Mouse (Mus musculus) kidney, embryonic 16.5 days (tissue): Measurements from ENCODE around the gene Tnik. TPM values are rescaled to one million over a fixed set of nuclear protein-coding genes. Genes with fewer than 3 reads are reported as not detected.

Experiments
- ATAC-seq: fragments of 200-750 bp; cut with Nextera tagmentation; 2 replicates; pipeline ENCODE4 v1.8.0; 2017; ENCODE audit warnings: moderate TSS enrichment; ENCODE audit not compliant: low FRiP score, low TSS enrichment
- H3K27ac ChIP-seq: fragments of 300-500 bp; sonication (generic); 2 replicates; pipeline ENCODE4 v1.5.1; 2014; ENCODE audit warnings: low read length
- H3K27me3 ChIP-seq: fragments of 300-500 bp; sonication (generic); 2 replicates; pipeline ENCODE4 v1.6.1; 2014; ENCODE audit warnings: low read length, control low read depth, mixed read lengths; ENCODE audit not compliant: insufficient read depth
- H3K36me3 ChIP-seq: fragments of 300-500 bp; sonication (generic); 2 replicates; pipeline ENCODE4 v1.6.1; 2014; ENCODE audit warnings: low read length, control low read depth, mixed read lengths; ENCODE audit not compliant: insufficient read depth
- H3K4me1 ChIP-seq: fragments of 300-500 bp; sonication (generic); 2 replicates; pipeline ENCODE4 v1.6.1; 2014; ENCODE audit warnings: low read length, control low read depth, mixed read lengths; ENCODE audit not compliant: insufficient read depth
- H3K4me2 ChIP-seq: fragments of 300-500 bp; sonication (generic); replicated peaks from 2 replicates; pipeline ENCODE4 v1.6.1; 2014; ENCODE audit warnings: low read depth, low read length
- H3K4me3 ChIP-seq: fragments of 300-500 bp; sonication (generic); 2 replicates; pipeline ENCODE4 v1.5.1; 2014; ENCODE audit warnings: mild to moderate bottlenecking, low read length
- H3K9ac ChIP-seq: fragments of 300-500 bp; sonication (generic); replicated peaks from 2 replicates; pipeline ENCODE4 v1.6.1; 2014; ENCODE audit warnings: low read length
- H3K9me3 ChIP-seq: fragments of 300-500 bp; sonication (generic); 2 replicates; pipeline ENCODE4 v1.6.1; 2016; ENCODE audit warnings: low read length, control low read depth
- WGBS: fragments of 180-500 bp; shearing (Covaris S2); extraction: QIAGEN DNeasy Blood & Tissue Kit; methylation state at CpG from one replicate; pipeline ENCODE4 v1.1.7; 2014; 5-methylcytosine and 5-hydroxymethylcytosine counted together
- polyA plus RNA-seq: library from polyadenylated mRNA; unstranded; fragments of >200 nt; fragmentation: Nextera tagmentation; extraction: Ambion mirVana; gene quantifications from 2 replicates; pipeline ENCODE4 v1.2.1, GENCODE M21; 2015

Tnik gene
- polyA plus RNA-seq, 1 experiment from 2014 or later = 2.7 TPM

DNA sequence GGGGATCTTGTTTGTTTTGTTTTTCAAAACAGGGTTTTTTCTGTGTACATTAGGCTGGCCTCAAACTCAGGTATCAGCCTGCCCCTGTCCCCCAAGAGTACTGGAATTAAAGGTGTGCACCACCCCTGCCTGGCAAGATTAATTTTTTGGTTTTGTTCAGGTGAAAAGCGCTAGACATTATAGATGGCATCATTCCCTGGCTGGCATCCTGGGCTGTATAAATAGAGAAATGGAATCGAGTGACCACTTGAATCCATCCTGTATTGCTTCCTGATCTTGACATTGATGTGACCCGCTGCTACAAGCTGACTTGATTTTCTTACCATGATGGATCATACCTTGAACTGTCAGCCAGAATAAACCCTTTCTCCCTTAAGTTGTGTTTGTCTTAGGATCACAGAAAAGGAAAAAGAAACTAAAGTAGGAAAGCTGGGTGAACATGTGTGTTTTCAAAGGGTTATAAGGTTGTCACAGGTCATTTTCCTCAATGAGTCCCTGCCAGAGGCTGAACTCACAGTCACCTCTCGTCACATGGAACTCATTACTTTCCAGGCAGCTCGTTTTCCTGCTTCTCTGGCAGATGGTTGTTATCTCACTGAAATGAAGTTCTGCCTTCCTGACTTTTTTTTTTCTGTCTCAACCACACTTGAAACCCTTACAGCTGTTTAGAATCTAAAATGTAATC, 100.6 kb downstream of the Tnik start:
- Histone ChIP-seq H3K36me3 (no peaks in the 10 kb centered on the region), H3K9me3 (no peaks in the 10 kb centered on the region), H3K4me3 (no peak overlapping the region), H3K9ac (no peak overlapping the region), H3K4me2 (no peak overlapping the region), H3K4me1 (no peaks in the 10 kb centered on the region), H3K27me3 (no peaks in the 10 kb centered on the region), H3K27ac (no peak overlapping the region)
- 23% methylated on average over 5 of the region's 5 CpGs for WGBS
- no peak for ATAC-seq

DNA sequence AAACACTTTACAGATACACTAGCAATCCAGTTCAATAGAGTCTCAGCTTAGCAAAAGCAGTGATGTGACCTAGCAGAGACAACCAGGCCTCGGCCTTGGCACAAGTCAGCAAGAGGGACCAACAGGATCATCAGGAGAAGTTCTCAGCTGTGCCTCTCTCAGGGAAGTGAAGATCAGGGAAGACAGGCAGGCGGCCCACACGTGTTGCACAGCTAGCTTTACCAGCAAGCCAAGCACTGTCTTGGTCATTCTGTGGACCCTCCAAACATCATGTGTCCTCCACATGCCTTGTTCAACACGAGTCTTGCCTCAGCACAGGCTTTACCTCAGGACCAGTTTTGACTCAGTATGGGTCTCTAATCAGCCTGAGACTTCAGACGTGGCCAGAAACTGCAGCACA, 105.7 kb downstream of the Tnik start:
- Histone ChIP-seq H3K9ac (no peak overlapping the region), H3K4me1 (no peaks in the 10 kb centered on the region), H3K36me3 (no peaks in the 10 kb centered on the region), H3K4me2 (no peak overlapping the region), H3K9me3 (no peaks in the 10 kb centered on the region), H3K27me3 (no peaks in the 10 kb centered on the region), H3K4me3 (no peak overlapping the region), H3K27ac (no peak overlapping the region)
- no peak for ATAC-seq
- WGBS = 77% methylated on average over 5 of the region's 5 CpGs

DNA sequence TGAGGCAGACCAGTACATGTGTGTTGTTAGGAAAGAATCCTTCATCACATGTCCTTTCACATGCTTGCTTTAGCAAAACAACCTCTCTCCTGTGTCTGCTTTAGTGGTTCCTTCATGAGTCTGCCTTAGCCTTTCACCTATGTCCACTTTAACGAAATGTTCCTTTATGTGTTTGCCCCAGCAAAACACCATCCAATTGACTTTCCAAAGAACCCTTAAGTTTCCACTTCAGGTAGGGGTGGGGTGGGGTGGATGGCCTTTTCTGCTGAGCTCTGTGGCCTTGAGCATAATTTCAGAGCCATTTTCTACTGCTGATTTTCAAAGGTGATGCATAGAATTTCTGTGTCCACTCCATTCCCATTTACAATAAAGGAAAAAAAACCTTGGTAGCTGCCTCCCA, 106.3 kb downstream of the Tnik start:
- ATAC-seq = no peak
- Histone ChIP-seq H3K4me1 (no peaks in the 10 kb centered on the region), H3K9ac (no peak overlapping the region), H3K36me3 (no peaks in the 10 kb centered on the region), H3K4me3 (no peak overlapping the region), H3K4me2 (no peak overlapping the region), H3K9me3 (no peaks in the 10 kb centered on the region), H3K27me3 (no peaks in the 10 kb centered on the region), H3K27ac (no peak overlapping the region)
- 83% methylated on average over 1 of the region's 1 CpGs for WGBS

DNA sequence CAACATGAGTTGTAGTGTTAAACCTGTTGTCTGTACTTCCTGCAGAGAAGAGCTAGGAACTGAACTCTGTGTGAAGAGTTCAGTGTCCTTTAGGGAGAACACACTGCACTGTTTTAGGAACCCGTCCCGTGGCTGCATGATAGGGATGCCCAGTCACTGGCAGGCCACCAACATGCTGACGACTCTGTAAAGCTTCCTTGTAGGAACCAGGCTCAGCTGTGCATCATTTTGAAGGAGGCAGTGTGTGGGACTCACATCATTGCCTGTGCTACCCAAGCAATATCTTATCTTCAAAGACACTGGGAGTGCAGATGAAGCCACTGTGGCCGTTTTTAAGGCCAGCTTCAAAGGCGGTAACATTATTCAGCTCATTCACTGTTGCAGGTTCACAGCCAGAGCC, 106.7 kb downstream of the Tnik start:
- no peaks in the 10 kb centered on the region for H3K27me3 ChIP-seq
- no peak for ATAC-seq
- no peak overlapping the region for H3K9ac ChIP-seq
- no peak overlapping the region for H3K4me2 ChIP-seq
- no peak overlapping the region for H3K27ac ChIP-seq
- H3K4me3 ChIP-seq = no peak overlapping the region
- no peaks in the 10 kb centered on the region for H3K4me1 ChIP-seq
- WGBS = 69% methylated on average over 5 of the region's 5 CpGs
- H3K36me3 ChIP-seq = no peaks in the 10 kb centered on the region
- no peaks in the 10 kb centered on the region for H3K9me3 ChIP-seq

DNA sequence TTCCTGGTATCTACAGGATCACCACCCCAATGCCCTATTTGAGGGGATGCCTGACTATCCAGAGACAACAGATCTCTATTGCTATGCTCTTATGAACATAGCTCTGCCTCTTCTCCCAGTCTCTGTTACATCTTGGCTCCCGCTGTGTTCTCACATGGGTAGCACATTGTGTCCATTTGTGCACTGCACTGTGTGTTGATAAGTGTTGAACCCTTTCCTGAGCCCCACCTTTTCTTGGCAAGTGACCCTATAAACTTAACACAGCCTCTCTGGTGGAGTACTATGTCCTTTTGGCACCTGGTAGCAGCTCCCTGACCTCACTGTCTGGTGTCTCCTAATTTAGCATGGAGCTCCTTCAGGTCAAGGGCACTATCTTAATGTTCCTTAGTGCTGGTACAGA, 108.6 kb downstream of the Tnik start:
- Histone ChIP-seq H3K4me1 (no peaks in the 10 kb centered on the region), H3K27ac (no peak overlapping the region), H3K4me3 (no peak overlapping the region), H3K9ac (no peak overlapping the region), H3K9me3 (no peaks in the 10 kb centered on the region), H3K4me2 (no peak overlapping the region), H3K27me3 (no peaks in the 10 kb centered on the region), H3K36me3 (no peaks in the 10 kb centered on the region)
- ATAC-seq = no peak
- WGBS = 87% methylated on average over 1 of the region's 1 CpGs

DNA sequence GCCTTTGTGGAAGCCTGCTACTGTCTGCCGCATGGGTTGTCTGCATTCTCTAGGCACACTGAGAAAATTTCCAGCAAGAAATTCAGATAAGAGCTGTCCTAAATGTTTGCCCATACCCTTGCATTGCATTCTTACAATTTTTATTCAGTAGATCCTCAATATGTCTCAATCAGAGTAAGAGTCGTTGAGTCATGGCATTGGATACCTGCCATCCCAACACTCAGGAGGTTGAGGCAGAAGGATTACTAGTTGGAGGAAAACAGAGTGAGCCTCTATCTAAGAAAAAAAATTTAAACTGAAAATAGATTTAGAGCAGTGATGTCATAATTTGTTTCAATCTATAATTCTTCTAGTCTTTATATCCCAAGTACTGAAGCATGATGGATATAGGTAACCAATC, 109.4 kb downstream of the Tnik start:
- Histone ChIP-seq H3K4me1 (no peaks in the 10 kb centered on the region), H3K36me3 (no peaks in the 10 kb centered on the region), H3K4me2 (no peak overlapping the region), H3K9me3 (no peaks in the 10 kb centered on the region), H3K4me3 (no peak overlapping the region), H3K27me3 (no peaks in the 10 kb centered on the region), H3K27ac (no peak overlapping the region), H3K9ac (no peak overlapping the region)
- no peak for ATAC-seq
- 96% methylated on average over 2 of the region's 2 CpGs for WGBS

DNA sequence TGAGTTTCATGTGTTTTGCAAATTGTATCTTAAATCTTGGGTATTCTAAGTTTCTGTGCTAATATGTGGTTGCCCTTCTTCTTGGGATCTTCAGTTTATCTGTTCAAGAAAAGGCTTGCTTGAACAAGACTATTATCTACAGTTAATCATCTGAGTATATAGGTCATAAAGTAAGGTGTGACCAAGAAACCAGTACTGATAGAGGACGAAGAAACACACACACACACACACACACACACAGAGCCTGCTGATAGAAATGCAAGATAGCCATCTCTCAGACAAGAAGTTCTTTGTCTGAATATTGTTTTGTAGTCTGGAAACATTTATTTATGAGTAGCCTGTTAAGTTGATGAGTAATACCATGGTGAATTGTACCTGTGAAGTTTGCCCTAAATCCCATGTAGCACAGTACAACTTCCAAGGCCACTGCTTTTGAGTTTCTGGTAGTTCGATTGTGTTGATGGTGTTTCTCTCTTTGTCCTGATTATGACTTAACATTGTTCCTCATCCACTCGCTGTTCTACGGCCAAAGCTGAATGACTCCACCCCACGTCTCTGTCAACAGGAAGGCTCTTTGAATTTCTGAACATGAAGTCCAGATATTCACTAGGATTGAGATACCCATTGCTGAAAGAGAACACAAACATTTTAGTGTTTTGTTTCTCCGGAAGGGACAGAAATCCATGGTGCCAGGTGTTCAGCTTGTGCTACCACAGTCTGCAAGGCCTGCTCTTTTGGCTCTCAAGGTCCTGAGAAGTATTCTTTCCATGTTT, 111.9 kb downstream of the Tnik start:
- H3K27me3 ChIP-seq = no peaks in the 10 kb centered on the region
- no peaks in the 10 kb centered on the region for H3K36me3 ChIP-seq
- no peak overlapping the region for H3K4me2 ChIP-seq
- no peaks in the 10 kb centered on the region for H3K4me1 ChIP-seq
- H3K27ac ChIP-seq = no peak overlapping the region
- ATAC-seq = no peak
- no peak overlapping the region for H3K4me3 ChIP-seq
- H3K9me3 ChIP-seq = no peaks in the 10 kb centered on the region
- 89% methylated on average over 6 of the region's 6 CpGs for WGBS
- H3K9ac ChIP-seq = no peak overlapping the region

DNA sequence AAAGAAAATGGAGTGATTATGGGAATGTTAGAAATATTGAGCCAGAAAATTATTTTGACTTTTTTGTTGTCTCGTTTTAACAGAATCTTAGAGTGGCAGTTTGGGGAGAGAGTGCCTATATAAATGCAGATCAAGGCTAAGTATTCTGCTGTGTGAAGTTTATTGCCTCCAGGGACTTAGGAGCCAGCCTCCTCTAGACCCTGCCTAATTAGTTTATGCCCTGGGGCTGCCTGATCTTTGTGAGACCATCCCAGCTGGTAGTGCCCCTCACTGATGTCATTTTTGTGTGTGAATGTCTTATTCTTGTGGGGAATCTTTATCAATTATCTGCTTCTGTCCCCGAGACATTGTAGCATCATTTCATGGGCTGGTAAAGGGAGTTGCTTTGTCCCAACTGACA, 117.2 kb downstream of the Tnik start:
- no peak overlapping the region for H3K4me3 ChIP-seq

DNA sequence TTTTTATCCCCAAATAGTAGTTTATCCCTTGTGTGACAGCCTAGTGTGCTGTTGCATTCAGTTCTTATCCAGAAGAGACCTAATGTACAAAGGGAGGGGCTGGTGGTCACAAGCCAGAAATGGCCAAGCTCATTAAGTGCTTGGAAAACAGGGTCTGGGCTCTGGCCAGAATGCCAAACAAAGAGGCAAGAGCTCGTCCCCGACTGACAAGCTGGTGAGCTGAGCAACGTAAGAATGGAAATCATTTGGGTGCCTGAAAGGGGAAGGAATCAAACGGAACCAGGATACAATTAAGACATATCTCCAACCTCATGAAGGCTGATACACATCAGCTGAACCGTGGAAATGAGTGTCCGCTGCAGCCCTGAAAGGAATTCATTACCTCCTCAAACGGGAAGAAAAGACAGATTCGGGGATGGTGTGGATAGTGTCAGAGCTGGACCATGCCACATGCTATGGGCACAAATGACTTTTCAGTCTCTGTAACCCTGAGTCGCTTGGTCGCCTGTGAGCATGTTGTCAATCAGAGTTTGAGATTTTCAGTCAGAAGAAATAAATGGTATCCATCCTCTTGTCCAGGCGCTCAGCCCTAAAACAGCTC, 120.6 kb downstream of the Tnik start:
- Histone ChIP-seq H3K4me3 (no peak overlapping the region), H3K4me1 (no peaks in the 10 kb centered on the region), H3K36me3 (no peaks in the 10 kb centered on the region), H3K9ac (no peak overlapping the region), H3K9me3 (peaks cover 2% of the 10 kb centered on the region), H3K27ac (no peak overlapping the region), H3K27me3 (no peaks in the 10 kb centered on the region), H3K4me2 (no peak overlapping the region)
- ATAC-seq = no peak
- WGBS = 74% methylated on average over 11 of the region's 11 CpGs

More for the DNA sequence above, 117.2 kb downstream of the Tnik start:
- no peak overlapping the region for H3K9ac ChIP-seq
- H3K4me1 ChIP-seq = no peaks in the 10 kb centered on the region
- no peak overlapping the region for H3K4me2 ChIP-seq
- no peak for ATAC-seq
- H3K27me3 ChIP-seq = no peaks in the 10 kb centered on the region
- H3K9me3 ChIP-seq = no peaks in the 10 kb centered on the region
- 39% methylated on average over 2 of the region's 2 CpGs for WGBS
- H3K36me3 ChIP-seq = no peaks in the 10 kb centered on the region
- H3K27ac ChIP-seq = no peak overlapping the region
